Mouse (Mus musculus): ENCODE measurements around the gene Folh1.
"Not testable (repeated sequence)": the region's sequence is repeated elsewhere in the genome, so short reads cannot be mapped to it uniquely, and the experiment has no call there.

The Folh1 gene

GRCm38 (mm10) chr7:86775617-86776325, at the start of gene Folh1:
TSS of gene Folh1 (minus strand) at chr7:86775943.
- DNase-seq: peak; percentile 11

- no peak for DNase-seq
Observed at GRCm38 (mm10) chr7:86816466-86816865, 40.7 kb upstream of the Folh1 start.

GRCm38 (mm10) chr7:86815716-86816115, 40.0 kb upstream of the Folh1 start:
- not testable (repeated sequence) for DNase-seq

GRCm38 (mm10) chr7:86815241-86815640, 39.5 kb upstream of the Folh1 start:
- not testable (repeated sequence) for DNase-seq

GRCm38 (mm10) chr7:86794727-86795126, 19.0 kb upstream of the Folh1 start, which contains the start of gene Vmn2r77:
TSS of gene Vmn2r77 (plus strand) at chr7:86795027.
- DNase-seq: no peak

- no peak for DNase-seq
Observed at GRCm38 (mm10) chr7:86771621-86772020, 4.1 kb downstream of the Folh1 start.

GRCm38 (mm10) chr7:86764628-86765027, 11.1 kb downstream of the Folh1 start:
- no peak for DNase-seq

- no peak for DNase-seq
Observed at GRCm38 (mm10) chr7:86760751-86761150, 15.0 kb downstream of the Folh1 start.

GRCm38 (mm10) chr7:86725013-86725412, 50.7 kb downstream of the Folh1 start:
- no peak for DNase-seq

GRCm38 (mm10) chr7:86688030-86688429, 87.7 kb downstream of the Folh1 start, which contains the start of gene Olfr292:
TSS of gene Olfr292 (plus strand) at chr7:86688330.
- no peak for DNase-seq
